Mouse (Mus musculus) brain, embryonic 14.5 days (tissue): ENCODE data around the gene Itgb2.

Experiments
- CTCF ChIP-seq: fragments of 200-500 bp; IDR thresholded peaks from 2 replicates; pipeline ENCODE4 v1.5.1; 2012; ENCODE audit warnings: inconsistent platforms, mild to moderate bottlenecking, moderate library complexity, borderline replicate concordance; ENCODE audit not compliant: insufficient read depth, insufficient read length; ENCODE audit errors: extremely low read depth
- POLR2A ChIP-seq: fragments of 200-500 bp; IDR thresholded peaks from 2 replicates; pipeline ENCODE4 v1.6.1; 2012; ENCODE audit warnings: mild to moderate bottlenecking, inconsistent platforms, borderline replicate concordance; ENCODE audit not compliant: poor library complexity, insufficient read depth, insufficient read length, severe bottlenecking; ENCODE audit errors: extremely low read depth

GRCm38 (mm10) chr10:77554918-77555317 lies 24.9 kb downstream of the Itgb2 start:
- no peak for TF ChIP-seq CTCF
- TF ChIP-seq POLR2A: no peak
